Mouse (Mus musculus): ENCODE results near the gene Rhox3g.
"Not testable (repeated sequence)": the region's sequence is repeated elsewhere in the genome, so short reads cannot be mapped to it uniquely, and the experiment has no call there.

Rhox3g gene

DNA sequence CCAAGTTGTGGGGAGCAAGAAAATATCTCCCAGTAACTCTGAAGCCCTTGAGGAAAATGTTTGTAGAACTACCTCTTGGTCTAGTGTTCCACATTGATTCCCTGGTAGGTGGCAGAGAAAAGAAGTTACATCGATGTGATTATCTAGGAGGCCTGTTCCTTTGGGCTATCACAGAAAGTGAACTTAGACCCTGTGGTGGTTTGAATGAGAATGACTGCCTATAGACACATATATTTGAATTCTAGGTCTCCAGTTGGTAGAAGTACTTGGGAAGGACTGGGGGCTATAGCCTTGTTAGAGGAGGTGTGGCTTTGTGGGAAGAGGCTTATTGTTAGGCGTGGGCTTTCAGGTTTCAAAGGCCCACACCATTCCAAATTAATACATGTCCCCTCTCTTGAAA is at the start of gene Rhox3g:
Rhox3g (minus strand) TSS at position 101 of the 400 bp plus-strand sequence.
- DNase-seq (ENCODE audit: low spot score in 2 of 2) = not testable (repeated sequence)

DNA sequence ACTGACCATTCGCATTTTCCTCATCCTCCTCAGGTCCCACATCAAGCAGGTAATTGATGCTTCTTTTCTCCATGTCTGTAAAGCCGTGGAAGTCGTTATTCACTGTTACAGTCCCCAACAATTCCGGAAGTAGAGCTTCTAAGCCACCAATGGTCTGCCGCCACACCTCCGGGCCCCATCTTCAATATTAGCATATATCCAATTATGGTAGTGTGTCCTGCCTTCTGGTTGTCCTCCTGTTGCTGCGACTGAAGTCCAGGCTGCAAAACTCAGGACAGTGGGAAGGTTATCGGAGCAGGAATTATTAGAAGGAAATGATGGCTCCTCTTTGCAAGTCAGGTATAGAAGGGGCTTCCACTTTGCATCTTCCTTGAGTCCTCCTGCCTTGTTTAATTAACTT is 44.8 kb upstream of the Rhox3g start, which contains the start of gene Rhox2h:
Rhox2h (minus strand) TSS at position 101 of the 400 bp plus-strand sequence.
- DNase-seq (ENCODE audit: low spot score in 2 of 2) = not testable (repeated sequence)

DNA sequence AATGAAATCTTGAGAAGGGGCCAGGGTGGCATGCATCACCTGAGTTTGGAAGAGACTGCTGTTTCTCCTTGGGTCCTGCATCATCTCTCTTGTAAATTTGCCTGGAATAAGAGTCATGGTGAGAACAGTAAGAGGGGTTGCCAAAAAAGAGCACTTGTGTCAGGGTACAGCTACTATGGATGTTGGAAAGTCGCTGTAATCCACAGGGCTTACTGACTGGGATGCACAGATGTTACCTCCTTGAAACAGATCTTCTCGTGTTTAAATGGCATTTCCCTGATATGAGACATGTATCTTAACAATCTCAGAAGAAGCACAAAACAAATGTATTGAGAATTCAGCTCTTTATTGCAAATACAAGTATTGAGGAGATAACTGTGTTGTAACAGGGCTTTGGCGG is 40.3 kb upstream of the Rhox3g start, which contains the start of gene Rhox3h:
Rhox3h (minus strand) TSS at position 101 of the 400 bp plus-strand sequence.
- not testable (repeated sequence) for DNase-seq (ENCODE audit: low spot score in 2 of 2)

DNA sequence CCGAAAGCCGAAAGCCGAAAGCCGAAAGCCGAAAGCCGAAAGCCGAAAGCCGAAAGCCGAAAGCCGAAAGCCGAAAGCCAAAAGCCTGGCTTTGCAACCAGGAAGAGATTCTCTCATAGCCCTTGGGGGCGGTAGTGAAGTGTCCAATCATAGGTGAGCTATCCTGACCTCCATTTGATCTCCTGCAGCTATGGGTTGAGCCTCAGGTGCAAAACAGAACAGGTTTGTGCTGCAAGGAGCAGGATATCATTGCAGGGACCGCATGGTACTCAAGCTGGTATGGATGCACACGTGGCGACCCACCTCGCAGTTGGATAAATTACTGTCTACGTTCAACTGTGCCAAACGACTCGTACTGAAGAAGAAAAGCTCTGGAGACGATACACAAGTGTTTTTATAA is 22.8 kb upstream of the Rhox3g start, which contains the start of gene Rhox4g:
Rhox4g (minus strand) TSS at position 101 of the 400 bp plus-strand sequence.
- not testable (repeated sequence) for DNase-seq (ENCODE audit: low spot score in 2 of 2)

DNA sequence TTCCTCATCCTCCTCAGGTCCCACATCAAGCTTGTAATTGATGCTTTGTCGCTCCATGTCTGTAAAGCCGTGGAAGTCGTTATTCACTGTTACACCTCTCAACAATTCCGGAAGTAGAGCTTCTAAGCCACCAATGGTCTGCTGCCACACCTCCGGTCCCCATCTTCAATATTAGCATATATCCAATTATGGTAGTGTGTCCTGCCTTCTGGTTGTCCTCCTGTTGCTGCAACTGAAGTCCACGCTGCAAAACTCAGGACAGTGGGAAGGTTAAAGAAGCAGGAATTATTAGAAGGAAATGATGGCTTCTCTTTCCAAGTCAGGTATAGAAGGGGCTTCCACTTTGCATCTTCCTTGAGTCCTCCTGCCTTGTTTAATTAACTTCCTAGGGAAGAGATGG is 15.0 kb upstream of the Rhox3g start, which contains the start of gene Rhox2g:
Rhox2g (minus strand) TSS at position 101 of the 400 bp plus-strand sequence.
- not testable (repeated sequence) for DNase-seq (ENCODE audit: low spot score in 2 of 2)

DNA sequence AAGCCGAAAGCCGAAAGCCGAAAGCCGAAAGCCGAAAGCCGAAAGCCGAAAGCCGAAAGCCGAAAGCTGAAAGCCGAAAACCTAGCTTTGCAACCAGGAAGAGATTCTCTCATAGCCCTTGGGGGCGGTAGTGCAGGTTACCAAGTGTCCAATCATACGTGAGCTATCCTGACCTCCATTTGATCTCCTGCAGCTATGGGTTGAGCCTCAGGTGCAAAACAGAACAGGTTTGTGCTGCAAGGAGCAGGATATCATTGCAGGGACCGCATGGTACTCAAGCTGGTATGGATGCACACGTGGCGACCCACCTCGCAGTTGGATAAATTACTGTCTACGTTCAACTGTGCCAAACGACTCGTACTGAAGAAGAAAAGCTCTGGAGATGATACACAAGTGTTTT is 20.8 kb downstream of the Rhox3g start, which contains the start of gene Rhox4f:
Rhox4f (minus strand) TSS at position 101 of the 400 bp plus-strand sequence.
- not testable (repeated sequence) for DNase-seq (ENCODE audit: low spot score in 2 of 2)

DNA sequence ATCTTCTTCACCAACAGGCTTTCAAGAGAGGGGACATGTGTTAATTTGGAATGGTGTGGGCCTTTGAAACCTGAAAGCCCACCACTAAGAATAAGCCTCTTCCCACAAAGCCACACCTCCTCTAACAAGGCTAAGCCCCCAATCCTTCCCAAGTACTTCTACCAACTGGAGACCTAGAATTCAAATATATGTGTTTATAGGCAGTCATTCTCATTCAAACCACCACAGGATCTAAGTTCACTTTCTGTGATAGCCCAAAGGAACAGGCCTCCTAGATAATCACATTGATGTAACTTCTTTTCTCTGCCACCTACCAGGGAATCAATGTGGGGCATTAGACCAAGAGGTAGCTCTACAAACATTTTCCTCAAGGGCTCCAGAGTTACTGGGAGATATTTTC is 47.7 kb downstream of the Rhox3g start, which contains the start of gene Rhox3f:
Rhox3f (plus strand) TSS at position 301 of the 400 bp plus-strand sequence.
- not testable (repeated sequence) for DNase-seq (ENCODE audit: low spot score in 2 of 2)
